Mouse (Mus musculus) heart, embryonic 11.5 days (tissue): Measurements from ENCODE around the gene Kdelr1. TPM values are rescaled to one million over a fixed set of nuclear protein-coding genes. Genes with fewer than 3 reads are reported as not detected.

Experiments used
- ATAC-seq: fragments of 200-750 bp; cut with Nextera tagmentation; replicated peaks from 2 replicates; pipeline ENCODE4 v1.8.0; 2017; ENCODE audit warnings: moderate library complexity; ENCODE audit not compliant: insufficient number of reproducible peaks, low FRiP score, low TSS enrichment
- H3K27ac ChIP-seq: fragments of 300-500 bp; sonication (generic); 2 replicates; pipeline ENCODE4 v1.5.1; 2014; ENCODE audit warnings: mild to moderate bottlenecking, low read depth, low read length
- H3K27me3 ChIP-seq: fragments of 300-500 bp; sonication (generic); 2 replicates; pipeline ENCODE4 v1.6.1; 2014; ENCODE audit warnings: mild to moderate bottlenecking, low read length, mixed read lengths; ENCODE audit not compliant: control insufficient read depth, insufficient read depth
- H3K36me3 ChIP-seq: fragments of 300-500 bp; sonication (generic); 2 replicates; pipeline ENCODE4 v1.6.1; 2014; ENCODE audit warnings: mild to moderate bottlenecking, low read length, moderate library complexity, mixed read lengths; ENCODE audit not compliant: control insufficient read depth, insufficient read depth
- H3K4me1 ChIP-seq: fragments of 300-500 bp; sonication (generic); 2 replicates; pipeline ENCODE4 v1.6.1; 2014; ENCODE audit warnings: low read length; ENCODE audit not compliant: control insufficient read depth, insufficient read depth
- H3K4me2 ChIP-seq: fragments of 300-500 bp; sonication (generic); 2 replicates; pipeline ENCODE4 v1.6.1; 2014; ENCODE audit warnings: mild to moderate bottlenecking, moderate library complexity
- H3K4me3 ChIP-seq: fragments of 300-500 bp; sonication (generic); 2 replicates; pipeline ENCODE4 v1.5.1; 2014; ENCODE audit warnings: low read depth, low read length
- H3K9ac ChIP-seq: fragments of 300-500 bp; sonication (generic); 2 replicates; pipeline ENCODE4 v1.6.1; 2014; ENCODE audit warnings: mild to moderate bottlenecking, low read depth, low read length, moderate library complexity
- H3K9me3 ChIP-seq: fragments of 300-500 bp; sonication (generic); replicated peaks from 2 replicates; pipeline ENCODE4 v1.6.1; 2016; ENCODE audit warnings: low read length; ENCODE audit not compliant: control insufficient read depth
- WGBS: fragments of 180-500 bp; shearing (Covaris S2); extraction: QIAGEN DNeasy Blood & Tissue Kit; methylation state at CpG from one replicate; pipeline ENCODE4 v1.1.7; 2014; ENCODE audit not compliant: insufficient replicate concordance; 5-methylcytosine and 5-hydroxymethylcytosine counted together
- polyA plus RNA-seq: library from polyadenylated mRNA; unstranded; fragments of >200 nt; fragmentation: Nextera tagmentation; extraction: Ambion mirVana; gene quantifications from 2 replicates; pipeline ENCODE4 v1.2.1, GENCODE M21; 2014

Kdelr1 gene
- polyA plus RNA-seq, 1 experiment from 2014 or later = 115 TPM

DNA sequence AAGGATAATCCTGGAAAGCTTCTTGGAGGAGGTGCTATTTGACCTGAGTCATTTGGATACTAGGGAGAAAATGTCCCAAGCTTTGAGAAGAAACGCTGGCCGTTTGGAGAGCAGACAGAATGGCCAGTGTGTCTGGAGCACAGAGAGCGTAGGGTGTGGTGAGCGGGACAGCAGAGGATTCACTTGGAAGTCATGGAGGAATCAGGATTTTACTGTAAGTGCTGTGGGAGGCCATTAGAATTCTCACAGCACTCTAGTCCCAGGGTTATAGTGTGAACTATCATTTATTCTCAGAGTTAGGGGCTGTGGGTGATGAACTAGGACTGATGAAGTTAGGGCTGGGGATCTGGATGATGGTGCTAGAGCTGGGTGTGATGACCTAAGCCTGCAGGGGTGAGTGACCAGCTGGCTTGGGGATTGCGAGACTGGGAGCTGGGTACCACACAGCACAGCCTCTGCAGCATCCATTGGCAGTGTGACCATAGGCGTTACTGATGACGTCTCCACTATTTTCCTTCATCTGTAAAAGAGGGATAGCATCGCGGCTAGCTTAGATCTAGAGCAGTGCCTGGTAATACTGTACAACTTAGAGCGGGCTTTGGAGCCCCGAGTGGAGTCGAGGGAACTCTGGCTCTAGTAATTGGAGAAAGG, 49.5 kb downstream of the Kdelr1 start:
- no peak overlapping the region; the same call in 1 of the 2 replicates for H3K9ac ChIP-seq
- peaks cover 8% of the 10 kb centered on the region for H3K27me3 ChIP-seq
- peak overlapping the region; percentile 60 for H3K4me2 ChIP-seq
- no peaks in the 10 kb centered on the region; the same call in 1 of the 2 replicates for H3K36me3 ChIP-seq
- peaks cover 17% of the 10 kb centered on the region for H3K4me1 ChIP-seq
- H3K27ac ChIP-seq = peak overlapping the region; percentile 90
- no peaks in the 10 kb centered on the region for H3K9me3 ChIP-seq
- ATAC-seq = no peak
- 84% methylated on average over 12 of the region's 12 CpGs for WGBS
- no peak overlapping the region for H3K4me3 ChIP-seq

DNA sequence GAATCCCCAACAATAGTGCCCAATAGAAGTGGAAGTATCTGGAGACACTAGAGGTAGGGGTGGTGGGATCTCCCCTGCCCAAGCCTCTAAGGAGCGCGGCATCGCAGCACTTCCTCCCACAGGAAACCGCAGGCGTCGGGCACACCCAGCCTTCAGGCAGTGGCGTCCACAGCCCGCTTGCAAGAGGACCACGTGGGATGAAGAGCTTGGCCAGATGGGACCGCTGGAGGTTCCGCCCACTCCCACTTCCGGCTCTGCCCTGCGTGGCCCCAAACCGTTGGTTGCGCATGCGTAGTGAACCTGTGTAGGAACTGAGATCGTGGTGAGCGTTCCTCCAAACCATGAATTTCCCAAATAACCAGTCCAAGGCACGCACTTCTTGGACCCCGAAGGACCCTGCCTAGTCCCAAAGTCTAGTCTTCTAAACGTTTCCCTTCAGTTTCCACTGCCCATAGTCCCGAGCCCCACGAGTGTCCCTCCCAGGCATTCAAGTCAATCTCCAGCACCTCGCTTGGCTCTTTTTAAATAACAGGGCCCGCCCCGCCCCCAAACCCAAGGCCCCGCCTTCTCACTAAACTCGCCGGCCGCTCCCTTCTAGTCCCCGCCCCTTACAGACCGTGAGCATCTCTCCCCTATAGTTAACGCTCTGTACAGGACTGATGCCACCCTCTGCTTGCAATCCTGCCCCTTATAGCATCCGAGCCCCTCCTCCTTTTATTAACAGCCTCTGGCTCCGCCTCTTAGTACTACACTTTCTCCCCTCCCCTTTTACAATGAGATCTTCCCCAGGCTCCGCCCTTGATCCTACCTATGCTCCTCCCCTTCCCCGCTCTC, 50.6 kb downstream of the Kdelr1 start:
- Histone ChIP-seq H3K9ac (peak overlapping the region; percentile 64), H3K4me1 (peaks cover 10% of the 10 kb centered on the region), H3K4me2 (peak overlapping the region; percentile 60), H3K4me3 (peak overlapping the region; percentile 49), H3K27me3 (peaks cover 10% of the 10 kb centered on the region), H3K9me3 (no peaks in the 10 kb centered on the region), H3K36me3 (no peaks in the 10 kb centered on the region; the same call in 1 of the 2 replicates), H3K27ac (peak overlapping the region; percentile 90)
- ATAC-seq = peak; percentile 83
- 1% methylated on average over 37 of the region's 37 CpGs for WGBS

DNA sequence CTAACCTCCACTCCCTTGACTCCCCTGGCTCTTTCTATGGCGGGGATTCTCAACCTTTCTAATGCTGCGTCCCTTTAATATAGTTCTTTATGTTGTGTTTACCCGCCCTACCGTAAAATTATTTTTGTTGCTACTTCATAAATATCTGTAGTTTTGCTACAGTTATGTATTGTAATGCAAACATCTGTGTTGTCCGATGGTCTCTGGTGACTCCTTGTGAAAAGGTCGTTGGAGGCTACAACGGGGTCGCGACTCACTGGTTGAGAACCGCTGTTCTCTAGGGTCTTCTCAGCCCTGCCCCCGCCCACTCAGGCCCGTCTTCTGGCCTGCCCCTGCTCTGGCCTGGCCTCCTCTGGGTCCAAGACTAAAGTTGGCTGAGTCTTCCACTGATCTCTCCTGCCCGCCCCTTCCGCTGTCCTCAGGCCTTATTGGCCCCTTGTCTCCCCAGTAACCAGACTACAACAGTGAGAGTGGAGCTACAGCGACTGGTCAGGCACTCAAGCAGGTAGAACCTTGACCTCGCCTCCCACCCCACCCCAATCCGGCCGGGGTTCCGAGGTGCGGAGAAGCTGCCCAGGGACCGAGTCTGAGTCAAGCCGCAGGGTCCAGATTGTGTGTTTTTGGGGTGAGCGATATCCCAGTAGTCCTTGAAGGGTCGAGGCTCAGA, 51.3 kb downstream of the Kdelr1 start, which contains the start of gene Ccdc114:
TSS of gene Ccdc114 (plus strand) at position 311 of the 667 bp plus-strand sequence.
- Histone ChIP-seq H3K9me3 (no peaks in the 10 kb centered on the region), H3K4me2 (peak within 1 kb of the TSS; percentile 60), H3K4me3 (peak within 1 kb of the TSS; percentile 49), H3K27me3 (peaks cover 12% of the 10 kb centered on the region), H3K27ac (peak within 1 kb of the TSS; percentile 90), H3K4me1 (peaks cover 10% of the 10 kb centered on the region), H3K36me3 (no peaks in the 10 kb centered on the region; the same call in 1 of the 2 replicates), H3K9ac (peak within 1 kb of the TSS; percentile 64)
- ATAC-seq = peak; percentile 75
- 3% methylated on average over 24 of the region's 24 CpGs for WGBS

DNA sequence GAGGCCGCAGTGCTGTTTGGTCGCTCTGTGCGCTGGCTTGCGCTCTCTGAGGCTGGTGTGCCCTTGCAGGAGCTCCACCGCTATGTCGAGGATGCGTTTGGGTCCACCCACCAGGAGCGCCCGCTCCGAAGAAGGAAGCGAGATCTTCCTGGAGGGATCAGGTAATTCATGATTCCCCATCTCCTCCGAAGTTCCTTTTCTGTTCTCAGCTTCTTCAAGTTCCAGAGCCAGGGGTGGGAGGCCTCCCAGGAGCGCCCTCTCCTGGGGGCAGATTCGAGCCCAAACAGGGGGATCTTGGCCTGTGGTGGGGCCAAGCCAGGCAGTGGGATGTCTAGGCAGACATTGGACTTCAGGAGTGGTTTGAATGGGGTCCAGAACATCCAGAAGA, 51.9 kb downstream of the Kdelr1 start:
- ATAC-seq = no peak
- Histone ChIP-seq H3K9me3 (no peaks in the 10 kb centered on the region), H3K4me2 (peak overlapping the region; percentile 60), H3K36me3 (no peaks in the 10 kb centered on the region; the same call in 1 of the 2 replicates), H3K4me3 (peak overlapping the region; percentile 49), H3K9ac (peak overlapping the region; percentile 23), H3K27me3 (peaks cover 15% of the 10 kb centered on the region), H3K4me1 (peaks cover 10% of the 10 kb centered on the region), H3K27ac (0 out of 2 replicates have a peak overlapping the region, but pooled peaks have one; percentile 37)
- WGBS = 6% methylated on average over 14 of the region's 14 CpGs

DNA sequence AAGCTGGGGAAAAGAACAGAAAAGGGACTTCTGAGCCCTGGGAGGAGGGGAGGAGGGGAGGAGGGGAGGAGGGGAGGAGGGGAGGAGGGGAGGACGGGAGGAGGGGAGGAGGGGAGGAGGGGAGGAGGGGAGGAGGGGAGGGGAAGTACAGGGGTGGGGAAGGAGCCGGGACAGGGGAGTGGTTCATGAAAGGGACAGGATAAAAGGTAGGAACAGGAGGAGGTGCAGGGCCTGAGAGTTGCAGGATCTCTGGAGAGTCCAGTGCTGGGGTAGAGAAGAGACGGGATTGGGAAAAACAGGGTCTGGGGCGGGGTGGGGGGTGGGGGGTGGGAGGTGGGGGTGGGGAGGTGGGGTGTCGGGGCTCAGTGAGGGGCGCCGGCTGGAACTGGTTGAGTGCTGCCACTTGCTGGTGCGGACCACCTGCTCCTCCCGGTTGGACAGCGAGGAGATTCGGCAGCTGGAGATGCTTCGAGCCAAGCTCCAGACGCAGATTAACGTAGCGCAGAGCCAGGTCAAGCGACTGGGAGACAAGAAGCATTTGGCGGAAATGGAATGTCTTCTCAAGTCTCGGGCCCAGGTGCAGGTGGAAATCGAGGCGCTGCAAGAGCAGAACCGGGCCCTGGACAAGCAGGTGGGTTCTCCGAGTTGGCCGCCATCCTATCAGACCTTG, 56.2 kb downstream of the Kdelr1 start:
- no peaks in the 10 kb centered on the region for H3K4me1 ChIP-seq
- H3K36me3 ChIP-seq = no peaks in the 10 kb centered on the region; the same call in 1 of the 2 replicates
- no peak overlapping the region for H3K9ac ChIP-seq
- peaks cover 4% of the 10 kb centered on the region; the same call in 1 of the 2 replicates for H3K9me3 ChIP-seq
- ATAC-seq = no peak
- H3K27ac ChIP-seq = no peak overlapping the region
- 0 out of 2 replicates have a peak, but pooled peaks cover 8% of the 10 kb centered on the region for H3K27me3 ChIP-seq
- H3K4me2 ChIP-seq = 0 out of 2 replicates have a peak overlapping the region, but pooled peaks have one; percentile 24
- WGBS = 15% methylated on average over 16 of the region's 23 CpGs
- no peak overlapping the region for H3K4me3 ChIP-seq

DNA sequence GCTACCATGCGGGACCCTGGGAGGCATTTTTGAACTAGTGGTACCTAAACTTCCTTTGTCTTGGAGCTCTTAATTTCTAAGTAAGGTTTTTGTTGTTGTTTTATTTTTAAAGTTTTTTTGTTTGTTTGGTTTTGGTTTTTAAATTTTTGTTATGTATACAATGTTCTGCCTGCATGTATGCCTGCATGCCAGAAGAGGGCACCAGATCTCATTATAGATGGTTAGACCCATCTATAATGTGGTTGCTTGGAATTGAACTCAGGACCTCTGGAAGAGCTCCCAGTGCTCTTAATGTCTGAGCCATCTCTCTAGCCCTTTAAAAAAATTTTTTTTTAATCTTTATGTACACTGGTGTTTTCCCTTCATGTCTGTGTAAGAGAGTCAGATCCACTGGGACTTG, 57.1 kb downstream of the Kdelr1 start:
- Histone ChIP-seq H3K27ac (no peak overlapping the region), H3K9ac (no peak overlapping the region), H3K9me3 (peaks cover 4% of the 10 kb centered on the region; the same call in 1 of the 2 replicates), H3K36me3 (no peaks in the 10 kb centered on the region; the same call in 1 of the 2 replicates), H3K4me3 (no peak overlapping the region), H3K4me1 (no peaks in the 10 kb centered on the region), H3K4me2 (no peak overlapping the region), H3K27me3 (0 out of 2 replicates have a peak, but pooled peaks cover 8% of the 10 kb centered on the region)
- 88% methylated on average over 1 of the region's 1 CpGs for WGBS
- no peak for ATAC-seq
